In the genomic region with DNA sequence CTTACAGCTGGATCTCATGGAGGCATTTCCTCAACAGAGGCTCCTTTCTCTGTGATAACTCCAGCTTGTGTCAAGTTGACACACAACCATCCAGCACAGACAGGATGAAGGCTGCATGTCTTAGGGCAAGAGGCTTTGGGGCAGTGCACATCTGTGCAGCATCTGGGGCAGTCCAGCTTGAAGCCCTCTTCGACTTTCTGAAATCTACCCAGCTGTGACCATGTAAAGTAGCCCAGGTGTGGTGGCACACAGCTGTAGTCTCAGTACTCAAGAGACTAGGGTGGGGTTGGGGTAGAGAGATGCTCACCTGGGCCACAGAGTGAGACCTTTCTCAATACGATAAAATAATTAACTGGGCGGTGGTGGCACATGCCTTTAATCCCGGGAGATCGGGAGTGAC, we compare ENCODE assay signal across 29 mouse cellular contexts. TPM values are rescaled to one million over a fixed set of nuclear protein-coding genes. Genes with fewer than 3 reads are reported as not detected.
DNase-seq lines count a peak whose midpoint lies in the region; ATAC-seq and TF ChIP-seq lines count a peak whose summit lies in the region.
"Had no signal": no experiment of that assay in that cellular context is flagged by ENCODE, and none has a peak within 500 bp of the region (broad histone marks: within the 10 kb centered on the region; RNA-seq: fewer than 3 reads in every experiment).

No protein-coding gene starts in this region.

- TF ChIP-seq CTCF in intestine, postnatal 0 days (IDR thresholded peaks at IDR 0.05; ENCODE audit: low read depth) = no peak
- no peak for TF ChIP-seq CTCF in CH12.LX (conservative IDR thresholded peaks at IDR 0.05 in 1 of 2, IDR thresholded peaks at IDR 0.05 in 1 of 2; ENCODE audit: low read depth in 2 of 2, low read length in 2 of 2)
- TF ChIP-seq CTCF in stomach, postnatal 0 days (IDR thresholded peaks at IDR 0.05; ENCODE audit: low read depth) = no peak

- dilution Hi-C loops in CH12.LX (cut with MboI; ENCODE audit: extremely low pct_ligation_motif_present, extremely low pct_unique_long_range_greater_than_20kb, low sequenced_read_pairs) = no loop called here

- TF ChIP-seq POLR2A in CH12.LX (IDR thresholded peaks at IDR 0.05; ENCODE audit: low read depth, low read length) = no peak

- WGBS in intestine, postnatal 0 days = 93% methylated on average over 5 of the region's 5 CpGs
- WGBS in intestine, embryonic 15.5 days = 89% methylated on average over 5 of the region's 5 CpGs
- WGBS in stomach, postnatal 0 days = 71% methylated on average over 5 of the region's 5 CpGs

- no peaks in the 10 kb centered on the region for H3K9me3 ChIP-seq in intestine, postnatal 0 days (ENCODE audit: control insufficient read depth)
- no peaks in the 10 kb centered on the region for H3K9me3 ChIP-seq in intestine, embryonic 15.5 days
- peaks cover 20% of the 10 kb centered on the region for H3K9me3 ChIP-seq in CH12.LX (replicated peaks; ENCODE audit: low read length)
- H3K9me3 ChIP-seq in stomach, postnatal 0 days (ENCODE audit: control insufficient read depth, low read length) = no peaks in the 10 kb centered on the region
- H3K9me3 ChIP-seq: embryonic facial prominence, embryonic 10.5 days; embryonic facial prominence, embryonic 12.5 days; forebrain, embryonic 13.5 days; forebrain, embryonic 15.5 days; G1E had no signal

- no peak overlapping the region for H3K9ac ChIP-seq in intestine, postnatal 0 days (ENCODE audit: low read depth, low read length)
- no peak overlapping the region for H3K9ac ChIP-seq in intestine, embryonic 15.5 days
- H3K9ac ChIP-seq in CH12.LX (ENCODE audit: insufficient read depth, low read depth) = no peak overlapping the region
- H3K9ac ChIP-seq in stomach, postnatal 0 days (ENCODE audit: low read length) = no peak overlapping the region
- H3K9ac ChIP-seq: embryonic facial prominence, embryonic 12.5 days; forebrain, embryonic 13.5 days; forebrain, embryonic 15.5 days; forebrain, postnatal 0 days had no signal

- no peak overlapping the region for H3K4me3 ChIP-seq in intestine, postnatal 0 days (ENCODE audit: low read depth, low read length)
- no peak overlapping the region for H3K4me3 ChIP-seq in intestine, embryonic 15.5 days (replicated peaks)
- peak overlapping the region in 1 of 3 experiments; percentile 64 for H3K4me3 ChIP-seq in CH12.LX (replicated peaks in 1 of 3; ENCODE audit: low read depth in 2 of 3, low read length in 2 of 3, poor library complexity in 1 of 3)
- H3K4me3 ChIP-seq in stomach, postnatal 0 days (ENCODE audit: low read depth, low read length) = no peak overlapping the region
- H3K4me3 ChIP-seq: embryonic facial prominence, embryonic 10.5 days; embryonic facial prominence, embryonic 12.5 days; forebrain, embryonic 13.5 days; forebrain, embryonic 15.5 days had no signal

- 0 out of 2 replicates have a peak, but pooled peaks have one; percentile 23 for TF ChIP-seq EP300 in CH12.LX (IDR thresholded peaks at IDR 0.05; ENCODE audit: low read length)
- TF ChIP-seq EP300 in stomach, postnatal 0 days (optimal IDR thresholded peaks at IDR 0.05) = no peak

- TF ChIP-seq RAD21 in CH12.LX (IDR thresholded peaks at IDR 0.05; ENCODE audit: low read depth, low read length) = no peak

- H3K27me3 ChIP-seq in intestine, postnatal 0 days (replicated peaks; ENCODE audit: control insufficient read depth, insufficient read depth, low read length) = no peaks in the 10 kb centered on the region
- no peaks in the 10 kb centered on the region for H3K27me3 ChIP-seq in intestine, embryonic 15.5 days (replicated peaks)
- peaks cover 3% of the 10 kb centered on the region for H3K27me3 ChIP-seq in CH12.LX (replicated peaks)
- H3K27me3 ChIP-seq in stomach, postnatal 0 days (ENCODE audit: control insufficient read depth, insufficient read depth, low read length) = no peaks in the 10 kb centered on the region
- H3K27me3 ChIP-seq: embryonic facial prominence, embryonic 12.5 days; forebrain, embryonic 13.5 days; forebrain, embryonic 15.5 days; Patski had no signal

- H3K36me3 ChIP-seq in intestine, postnatal 0 days (ENCODE audit: control insufficient read depth, insufficient read depth) = peaks cover 31% of the 10 kb centered on the region; the same call in 1 of the 2 replicates
- H3K36me3 ChIP-seq in intestine, embryonic 15.5 days = no peaks in the 10 kb centered on the region
- H3K36me3 ChIP-seq in CH12.LX (replicated peaks in 1 of 2; ENCODE audit: control insufficient read depth in 1 of 2, insufficient read depth in 1 of 2, low read length in 1 of 2) = peaks cover 2 to 29% of the 10 kb centered on the region in 2 experiments
- H3K36me3 ChIP-seq in stomach, postnatal 0 days (ENCODE audit: control insufficient read depth, insufficient read depth, low read length) = no peaks in the 10 kb centered on the region
- H3K36me3 ChIP-seq: embryonic facial prominence, embryonic 10.5 days; embryonic facial prominence, embryonic 12.5 days; forebrain, embryonic 15.5 days; G1E had no signal

- H3K27ac ChIP-seq in intestine, postnatal 0 days (ENCODE audit: low read depth, low read length) = no peak overlapping the region
- no peak overlapping the region for H3K27ac ChIP-seq in intestine, embryonic 15.5 days
- no peak overlapping the region for H3K27ac ChIP-seq in CH12.LX (ENCODE audit: insufficient read depth, low read depth)
- H3K27ac ChIP-seq in stomach, postnatal 0 days (replicated peaks) = no peak overlapping the region
- H3K27ac ChIP-seq: embryonic facial prominence, embryonic 10.5 days; embryonic facial prominence, embryonic 12.5 days; forebrain, embryonic 13.5 days; forebrain, embryonic 15.5 days had no signal

- H3K4me2 ChIP-seq in intestine, postnatal 0 days (replicated peaks; ENCODE audit: low read depth) = no peak overlapping the region
- H3K4me2 ChIP-seq in intestine, embryonic 15.5 days (replicated peaks) = no peak overlapping the region
- peak overlapping the region; percentile 84; the same call in 1 of the 2 replicates for H3K4me2 ChIP-seq in CH12.LX (ENCODE audit: insufficient read depth, low read depth, poor library complexity, severe bottlenecking)
- H3K4me2 ChIP-seq in stomach, postnatal 0 days (replicated peaks; ENCODE audit: low read depth) = no peak overlapping the region
- H3K4me2 ChIP-seq: embryonic facial prominence, embryonic 12.5 days; forebrain, embryonic 13.5 days; forebrain, embryonic 15.5 days had no signal

- DNase-seq in A20 (ENCODE audit: low read depth, low spot score) (peak; percentile 86), CH12.LX (ENCODE audit: extremely low read depth) (peak; percentile 44)
- no peak for DNase-seq in stomach, postnatal 0 days (ENCODE audit: low spot score)
- no peak for DNase-seq in adrenal gland, adult 18-20 months (ENCODE audit: low spot score in 2 of 2)
- DNase-seq in cerebellum, adult 9-10 months = no peak
- DNase-seq: adrenal gland, adult 2 months; adrenal gland, postnatal 10 days; adrenal gland, postnatal 25 days; B cell, adult 2 months; cerebellum, adult 11 months; cerebellum, adult 18-20 months; cerebellum, adult 8-10 months; cerebellum, postnatal 10 days; cerebellum, postnatal 25 days; forebrain, postnatal 0 days had no signal

- ATAC-seq in intestine, postnatal 0 days = peak; percentile 11; the same call in 1 of the 2 replicates
- ATAC-seq in intestine, embryonic 15.5 days = no peak
- ATAC-seq in stomach, postnatal 0 days (ENCODE audit: low FRiP score, low TSS enrichment) = peak; percentile 19; the same call in 1 of the 2 replicates
- ATAC-seq: activated CD4-positive, CD25-positive, alpha-beta regulatory T cell, adult 4 months; CD4-positive, CD25-positive, alpha-beta regulatory T cell, adult 4 months; forebrain, embryonic 13.5 days; forebrain, embryonic 15.5 days; forebrain, postnatal 0 days; Patski had no signal

- in situ Hi-C loops in CH12.LX (cut with MboI; ENCODE audit: low pct_ligation_motif_present, low pct_unique_long_range_greater_than_20kb, low sequenced_read_pairs) = loop anchor here (10.0 kb wide), 1 partner anchor 203 kb away; a partner anchor contains a TSS

- peaks cover 4% of the 10 kb centered on the region; the same call in 1 of the 2 replicates for H3K79me2 ChIP-seq in CH12.LX (replicated peaks; ENCODE audit: control insufficient read depth, extremely low read depth, insufficient read depth, poor library complexity, severe bottlenecking)

- no peaks in the 10 kb centered on the region for H3K4me1 ChIP-seq in intestine, postnatal 0 days (replicated peaks; ENCODE audit: control insufficient read depth, insufficient read depth, low read length)
- H3K4me1 ChIP-seq in intestine, embryonic 15.5 days (replicated peaks) = no peaks in the 10 kb centered on the region
- H3K4me1 ChIP-seq in CH12.LX (ENCODE audit: control insufficient read depth in 1 of 2, insufficient read depth in 2 of 2) = peaks cover 13 to 39% of the 10 kb centered on the region in 2 experiments
- H3K4me1 ChIP-seq in stomach, postnatal 0 days (replicated peaks; ENCODE audit: control insufficient read depth, insufficient read depth) = no peaks in the 10 kb centered on the region
- H3K4me1 ChIP-seq: forebrain, embryonic 13.5 days; forebrain, embryonic 15.5 days had no signal

RNA-seq across cellular contexts. Expression of a gene that starts 17.3 kb away (rescaled TPM):
- 2.9 and 3.5 TPM in 2 replicates for polyA plus RNA-seq in intestine, postnatal 0 days (2015; fragmentation: Nextera tagmentation; extraction: Ambion mirVana)
- polyA plus RNA-seq in intestine, embryonic 15.5 days (2015; fragmentation: Nextera tagmentation; extraction: Ambion mirVana) = 4.4 and 4.8 TPM in 2 replicates
- 1.4 TPM in 2 replicates for total RNA-seq in CH12.LX (2012; rRNA removed)
- 0.57 and 0.62 TPM in 2 replicates for total RNA-seq in CH12.LX (2014; rRNA removed)
- polyA plus RNA-seq in CH12.LX (2012; ENCODE audit: insufficient read length, low read depth) = 1.2 and 1.4 TPM in 2 replicates
- polyA plus RNA-seq in stomach, postnatal 0 days (2015; fragmentation: Nextera tagmentation; extraction: Ambion mirVana) = 1.2 and 2.2 TPM in 2 replicates
- total RNA-seq in adrenal gland, adult 18-20 months (2021) = not detected
- total RNA-seq: adrenal gland, adult 2 months; adrenal gland, postnatal 25 days had no signal
- polyA plus RNA-seq: G1E had no signal

RNA-seq across cellular contexts. Expression of a gene that starts 39.6 kb away (rescaled TPM):
- polyA plus RNA-seq in intestine, postnatal 0 days (2015; fragmentation: Nextera tagmentation; extraction: Ambion mirVana) = 0.12 and 0.20 TPM in 2 replicates
- polyA plus RNA-seq in intestine, embryonic 15.5 days (2015; fragmentation: Nextera tagmentation; extraction: Ambion mirVana) = 0.95 and 1.2 TPM in 2 replicates
- total RNA-seq in CH12.LX (2012; rRNA removed) = not detected in 2 replicates
- total RNA-seq in CH12.LX (2014; rRNA removed) = not detected in 2 replicates
- polyA plus RNA-seq in CH12.LX (2012; ENCODE audit: insufficient read length, low read depth) = not detected in 2 replicates
- polyA plus RNA-seq in stomach, postnatal 0 days (2015; fragmentation: Nextera tagmentation; extraction: Ambion mirVana) = 12.7 TPM in 2 replicates
- under 1 TPM in 1 of 2 experiments, not detected in 1; 0.13 TPM for total RNA-seq in adrenal gland, adult 18-20 months (2021)
- total RNA-seq: adrenal gland, postnatal 10 days; forebrain, postnatal 0 days; G1E had no signal
- polyA plus RNA-seq: activated CD4-positive, CD25-positive, alpha-beta regulatory T cell, adult 4 months; brain, embryonic 14.5 days; CD4-positive, CD25-positive, alpha-beta regulatory T cell, adult 4 months; forebrain, embryonic 11.5 days; forebrain, embryonic 13.5 days; forebrain, embryonic 15.5 days; G1E; Patski had no signal

RNA-seq across cellular contexts. Expression of a gene that starts 45.8 kb away (rescaled TPM):
- polyA plus RNA-seq in intestine, postnatal 0 days (2015; fragmentation: Nextera tagmentation; extraction: Ambion mirVana) = not detected in 2 replicates
- polyA plus RNA-seq in intestine, embryonic 15.5 days (2015; fragmentation: Nextera tagmentation; extraction: Ambion mirVana) = not detected in 2 replicates
- total RNA-seq in CH12.LX (2012; rRNA removed) (not detected in 2 replicates), CH12.LX (2014; rRNA removed) (not detected in 2 replicates)
- polyA plus RNA-seq in CH12.LX (2012; ENCODE audit: insufficient read length, low read depth) = not detected in 2 replicates
- polyA plus RNA-seq in stomach, postnatal 0 days (2015; fragmentation: Nextera tagmentation; extraction: Ambion mirVana) = 0.18 TPM in 1 of 2 replicates, not detected in the other
- total RNA-seq in adrenal gland, adult 18-20 months (2021) = not detected
- total RNA-seq: adrenal gland, adult 2 months; adrenal gland, postnatal 25 days; forebrain, postnatal 0 days; G1E had no signal
- polyA plus RNA-seq: brain, embryonic 14.5 days; CD4-positive, CD25-positive, alpha-beta regulatory T cell, adult 4 months; cortical plate, adult 2 months; embryonic facial prominence, embryonic 12.5 days; embryonic facial prominence, embryonic 14.5 days; forebrain, embryonic 13.5 days; forebrain, embryonic 15.5 days; forebrain, postnatal 0 days; Patski had no signal

RNA-seq across cellular contexts. Expression of a gene that starts 53.9 kb away (rescaled TPM):
- 25.6 and 27.0 TPM in 2 replicates for polyA plus RNA-seq in intestine, postnatal 0 days (2015; fragmentation: Nextera tagmentation; extraction: Ambion mirVana)
- polyA plus RNA-seq in intestine, embryonic 15.5 days (2015; fragmentation: Nextera tagmentation; extraction: Ambion mirVana) = 64.9 and 68.9 TPM in 2 replicates
- 40.1 and 41.3 TPM in 2 replicates for total RNA-seq in CH12.LX (2012; rRNA removed)
- 62.9 and 68.5 TPM in 2 replicates for total RNA-seq in CH12.LX (2014; rRNA removed)
- 68.6 and 85.2 TPM in 2 replicates for polyA plus RNA-seq in CH12.LX (2012; ENCODE audit: insufficient read length, low read depth)
- 37.6 and 38.3 TPM in 2 replicates for polyA plus RNA-seq in stomach, postnatal 0 days (2015; fragmentation: Nextera tagmentation; extraction: Ambion mirVana)
- 10 to 100 TPM; 50.4 to 61.5 TPM for total RNA-seq in adrenal gland, adult 18-20 months (2021)

Comparison
In these comparisons a context has a peak if more than half of its experiments do, and no peak if none do; other contexts are left out.
1. DNase-seq: peak in A20 (single experiment) and CH12.LX (single experiment); none in stomach, postnatal 0 days (single experiment), adrenal gland, adult 18-20 months (0 of 2) and cerebellum, adult 9-10 months (single experiment).